Mouse (Mus musculus): ENCODE measurements at regions not wholly inside any gene's neighbourhood (a gene's known extent, or its start where the extent isn't known, plus 50 kb on each side); places are given as distances from the start of the nearest gene placed in this dataset.

DNA sequence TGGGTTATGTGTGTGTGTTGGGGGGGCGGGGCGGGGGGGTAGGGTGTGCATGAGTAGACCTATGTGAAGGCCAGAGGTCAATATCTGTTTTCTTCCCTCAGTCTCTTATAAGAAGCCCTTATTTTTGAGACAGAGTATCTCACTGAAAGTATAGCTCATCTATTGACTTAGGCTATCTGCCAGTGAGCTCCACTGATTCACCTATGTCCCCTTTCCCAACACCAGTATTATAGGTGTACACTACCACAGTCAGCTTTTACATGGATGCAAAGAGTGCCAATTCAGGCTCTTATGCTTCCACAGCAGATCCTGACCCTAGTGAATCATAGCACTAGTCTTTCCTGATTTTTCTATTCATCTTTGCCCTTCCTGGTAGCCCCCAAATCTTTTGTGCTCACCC is 134.7 kb downstream of the Hsd17b3 start:
- TF ChIP-seq POLR2A (IDR thresholded peaks at IDR 0.05; ENCODE audit: low read depth, low read length) (no peak), CTCF (IDR thresholded peaks at IDR 0.05; ENCODE audit: borderline replicate concordance, insufficient read depth, low read length) (no peak)

Measured in embryonic fibroblast, embryonic 13.5 days (primary cell).